Mouse (Mus musculus) hindbrain, embryonic 16.5 days (tissue): Measurements from ENCODE around the gene Itgb2. TPM values are rescaled to one million over a fixed set of nuclear protein-coding genes. Genes with fewer than 3 reads are reported as not detected.
A peak's percentile ranks its signal among the peaks of the same experiment; 100 is the strongest.

Source experiments
- ATAC-seq: fragments of 200-750 bp; cut with Nextera tagmentation; 2 replicates; pipeline ENCODE4 v1.8.0; 2017; ENCODE audit warnings: moderate TSS enrichment, moderate library complexity
- H3K27ac ChIP-seq: fragments of 300-500 bp; sonication (generic); 2 replicates; pipeline ENCODE4 v1.5.1; 2014; ENCODE audit warnings: low read depth, mild to moderate bottlenecking, control low read depth, low read length, moderate library complexity
- H3K27me3 ChIP-seq: fragments of 300-500 bp; sonication (generic); replicated peaks from 2 replicates; pipeline ENCODE4 v1.6.1; 2014; ENCODE audit warnings: low read length; ENCODE audit not compliant: control insufficient read depth, insufficient read depth
- H3K36me3 ChIP-seq: fragments of 300-500 bp; sonication (generic); 2 replicates; pipeline ENCODE4 v1.6.1; 2014; ENCODE audit warnings: mild to moderate bottlenecking, low read length, moderate library complexity, mixed read lengths; ENCODE audit not compliant: control insufficient read depth, insufficient read depth
- H3K4me1 ChIP-seq: fragments of 300-500 bp; sonication (generic); 2 replicates; pipeline ENCODE4 v1.6.1; 2014; ENCODE audit warnings: low read depth, low read length; ENCODE audit not compliant: control insufficient read depth, insufficient read depth
- H3K4me2 ChIP-seq: fragments of 300-500 bp; sonication (generic); 2 replicates; pipeline ENCODE4 v1.6.1; 2014; ENCODE audit warnings: mild to moderate bottlenecking, low read length, control low read depth, moderate library complexity
- H3K4me3 ChIP-seq: fragments of 300-500 bp; sonication (generic); 2 replicates; pipeline ENCODE4 v1.5.1; 2014; ENCODE audit warnings: mild to moderate bottlenecking, low read length, control low read depth, moderate library complexity
- H3K9ac ChIP-seq: fragments of 300-500 bp; sonication (generic); 2 replicates; pipeline ENCODE4 v1.6.1; 2014; ENCODE audit warnings: low read depth, mild to moderate bottlenecking, control low read depth, low read length, moderate library complexity
- H3K9me3 ChIP-seq: fragments of 300-500 bp; sonication (generic); 2 replicates; pipeline ENCODE4 v1.6.1; 2014; ENCODE audit warnings: mild to moderate bottlenecking, low read length, moderate library complexity; ENCODE audit not compliant: control insufficient read depth
- WGBS: fragments of 180-500 bp; shearing (Covaris S2); extraction: QIAGEN DNeasy Blood & Tissue Kit; methylation state at CpG from one replicate; pipeline ENCODE4 v1.1.7; 2014; 5-methylcytosine and 5-hydroxymethylcytosine counted together
- polyA plus RNA-seq: library from polyadenylated mRNA; unstranded; fragments of >200 nt; fragmentation: Nextera tagmentation; extraction: Ambion mirVana; gene quantifications from 2 replicates; pipeline ENCODE4 v1.2.1, GENCODE M21; 2015

Itgb2 gene
- 0.92 and 1.1 TPM in 2 replicates for polyA plus RNA-seq

- Histone ChIP-seq H3K36me3 (no peaks in the 10 kb centered on the region), H3K9me3 (no peaks in the 10 kb centered on the region), H3K4me3 (no peak within 1 kb of the TSS), H3K4me2 (no peak within 1 kb of the TSS), H3K4me1 (no peaks in the 10 kb centered on the region), H3K27ac (no peak within 1 kb of the TSS), H3K27me3 (no peaks in the 10 kb centered on the region), H3K9ac (no peak within 1 kb of the TSS)
- ATAC-seq: no peak
- 79% methylated on average over 9 of the region's 9 CpGs for WGBS
Measured at GRCm38 (mm10) chr10:77530140-77530539, at the start of gene Itgb2. Itgb2 (plus strand) TSS chr10:77530252.

- no peak overlapping the region for H3K9ac ChIP-seq
- no peaks in the 10 kb centered on the region for H3K4me1 ChIP-seq
- no peak overlapping the region for H3K4me3 ChIP-seq
- H3K36me3 ChIP-seq: 0 out of 2 replicates have a peak, but pooled peaks cover 2% of the 10 kb centered on the region
- no peak for ATAC-seq
- H3K4me2 ChIP-seq: no peak overlapping the region
- no peaks in the 10 kb centered on the region for H3K27me3 ChIP-seq
- no peaks in the 10 kb centered on the region for H3K9me3 ChIP-seq
- no peak overlapping the region for H3K27ac ChIP-seq
Measured at GRCm38 (mm10) chr10:77481814-77482213, 48.2 kb upstream of the Itgb2 start.

DNA sequence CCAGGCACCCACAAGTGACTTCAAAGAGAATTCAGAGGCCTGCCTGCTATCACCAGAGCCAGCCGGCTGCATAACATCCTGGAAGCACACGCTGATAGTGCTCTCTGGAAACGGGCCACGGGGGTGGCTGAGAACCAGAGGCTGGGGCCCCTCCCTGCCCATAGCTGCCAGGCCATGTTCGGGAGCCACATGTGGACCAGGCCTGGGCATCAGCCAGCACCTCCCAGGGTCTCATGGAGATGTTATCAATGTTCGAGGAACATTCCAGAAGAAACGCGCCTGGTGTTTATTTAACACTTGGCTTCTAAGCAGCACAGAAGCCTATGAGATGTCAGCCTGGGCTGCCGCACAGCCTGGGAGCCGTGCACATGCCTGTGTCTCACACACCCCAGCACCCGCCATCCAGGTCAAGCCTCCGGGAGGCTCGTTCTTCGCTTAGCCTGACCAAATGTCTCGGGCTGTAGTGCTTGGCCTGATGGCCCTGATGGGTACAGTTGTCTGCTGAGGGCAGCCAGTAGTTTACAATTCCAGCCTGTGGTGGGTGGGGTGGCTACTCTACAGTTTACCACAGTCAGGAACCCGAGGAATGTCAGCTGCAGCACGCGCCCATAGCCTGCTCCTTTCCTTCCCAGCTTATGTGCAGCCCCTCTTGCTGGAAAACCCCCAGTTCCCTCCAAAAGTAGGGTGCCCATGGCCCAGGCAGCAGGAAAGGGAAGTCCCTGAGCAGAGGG is 45.7 kb upstream of the Itgb2 start:
- H3K36me3 ChIP-seq: peaks cover 21% of the 10 kb centered on the region
- no peaks in the 10 kb centered on the region for H3K9me3 ChIP-seq
- no peak overlapping the region for H3K4me2 ChIP-seq
- no peaks in the 10 kb centered on the region for H3K4me1 ChIP-seq
- peak overlapping the region; percentile 10; the same call in 1 of the 2 replicates for H3K27ac ChIP-seq
- no peak overlapping the region for H3K9ac ChIP-seq
- 0 out of 2 replicates have a peak, but pooled peaks have one; percentile 25 for ATAC-seq
- WGBS: 74% methylated on average over 18 of the region's 18 CpGs
- no peak overlapping the region for H3K4me3 ChIP-seq
- no peaks in the 10 kb centered on the region for H3K27me3 ChIP-seq

- no peaks in the 10 kb centered on the region for H3K27me3 ChIP-seq
- ATAC-seq: no peak
- no peak overlapping the region for H3K4me3 ChIP-seq
- H3K36me3 ChIP-seq: peaks cover 27% of the 10 kb centered on the region
- no peak overlapping the region for H3K9ac ChIP-seq
- H3K4me2 ChIP-seq: no peak overlapping the region
- H3K4me1 ChIP-seq: no peaks in the 10 kb centered on the region
- H3K27ac ChIP-seq: no peak overlapping the region
- WGBS: 87% methylated on average over 3 of the region's 3 CpGs
- H3K9me3 ChIP-seq: no peaks in the 10 kb centered on the region
Measured at GRCm38 (mm10) chr10:77485786-77486185, 44.3 kb upstream of the Itgb2 start.

DNA sequence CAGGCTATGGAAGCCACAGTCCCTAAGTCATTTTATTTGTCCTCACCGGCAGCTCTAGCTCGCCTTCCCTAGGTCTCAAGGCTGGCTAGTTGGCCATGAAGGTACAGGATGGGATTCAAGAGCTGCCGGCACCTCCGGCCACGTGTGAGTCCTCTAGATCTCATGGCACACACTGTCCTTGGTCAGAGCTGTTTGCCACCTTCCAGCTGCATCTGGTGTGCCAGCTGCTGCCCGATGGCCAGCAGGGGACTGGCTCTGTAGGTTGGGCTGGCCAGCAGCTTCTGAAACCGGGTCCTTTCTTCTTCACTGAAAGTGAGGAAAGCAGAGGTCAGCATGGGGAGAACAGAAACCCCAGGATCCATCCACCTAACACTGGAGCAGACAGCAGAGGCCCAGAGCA is 41.9 kb upstream of the Itgb2 start:
- Histone ChIP-seq H3K36me3 (peaks cover 31% of the 10 kb centered on the region), H3K27ac (no peak overlapping the region), H3K9me3 (no peaks in the 10 kb centered on the region)

DNA sequence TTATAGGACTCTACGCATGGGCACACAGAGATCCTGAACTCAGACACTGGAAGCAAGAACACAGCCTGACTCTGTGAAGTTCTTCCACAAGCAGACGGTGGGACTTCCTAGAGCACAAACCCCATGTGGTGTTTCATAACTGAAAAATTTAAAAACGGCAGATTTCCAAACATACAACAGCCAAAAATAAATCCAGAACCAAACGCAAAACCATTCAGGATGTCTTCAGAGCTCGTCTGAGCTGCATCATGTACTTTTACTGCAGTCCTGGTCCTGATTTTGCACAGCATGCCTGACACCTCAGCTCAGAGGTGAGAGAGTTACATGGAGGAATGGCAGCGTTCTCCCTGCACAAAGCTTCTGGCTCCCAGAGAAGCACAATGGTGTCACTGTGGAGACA is 38.5 kb upstream of the Itgb2 start:
- peaks cover 34% of the 10 kb centered on the region for H3K36me3 ChIP-seq
- H3K27ac ChIP-seq: no peak overlapping the region
- WGBS: 91% methylated on average over 6 of the region's 6 CpGs
- no peaks in the 10 kb centered on the region; the same call in 1 of the 2 replicates for H3K4me1 ChIP-seq
- no peak overlapping the region for H3K4me3 ChIP-seq
- ATAC-seq: no peak
- no peak overlapping the region for H3K4me2 ChIP-seq
- H3K27me3 ChIP-seq: no peaks in the 10 kb centered on the region
- H3K9ac ChIP-seq: no peak overlapping the region
- no peaks in the 10 kb centered on the region for H3K9me3 ChIP-seq

More for the DNA sequence above, 41.9 kb upstream of the Itgb2 start:
- Histone ChIP-seq H3K4me3 (no peak overlapping the region), H3K27me3 (no peaks in the 10 kb centered on the region), H3K4me1 (no peaks in the 10 kb centered on the region), H3K4me2 (no peak overlapping the region), H3K9ac (no peak overlapping the region)
- no peak for ATAC-seq
- 94% methylated on average over 7 of the region's 7 CpGs for WGBS

DNA sequence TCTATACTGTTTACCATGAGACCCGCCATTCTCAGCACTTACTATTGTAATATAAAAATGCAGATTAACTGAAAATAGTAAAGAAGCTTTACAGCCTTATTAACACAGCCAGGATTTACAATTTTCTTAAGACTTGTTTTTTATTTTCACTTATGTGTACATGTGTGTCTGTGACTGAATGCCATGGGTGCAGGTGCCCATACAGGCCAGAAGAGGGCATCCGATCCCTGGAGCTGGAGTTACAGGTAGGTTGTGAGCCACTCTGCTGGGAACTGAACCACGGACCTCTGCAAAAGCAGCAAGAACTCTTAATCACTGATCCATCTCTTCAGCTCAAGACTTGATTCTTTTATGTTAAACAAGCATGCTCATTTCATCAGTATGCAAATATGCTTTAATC is 37.2 kb upstream of the Itgb2 start:
- Histone ChIP-seq H3K4me1 (no peaks in the 10 kb centered on the region; the same call in 1 of the 2 replicates), H3K9ac (no peak overlapping the region), H3K27ac (no peak overlapping the region), H3K4me3 (no peak overlapping the region), H3K4me2 (no peak overlapping the region), H3K9me3 (no peaks in the 10 kb centered on the region), H3K36me3 (peaks cover 32% of the 10 kb centered on the region), H3K27me3 (no peaks in the 10 kb centered on the region)
- WGBS: 96% methylated on average over 3 of the region's 3 CpGs
- no peak for ATAC-seq

DNA sequence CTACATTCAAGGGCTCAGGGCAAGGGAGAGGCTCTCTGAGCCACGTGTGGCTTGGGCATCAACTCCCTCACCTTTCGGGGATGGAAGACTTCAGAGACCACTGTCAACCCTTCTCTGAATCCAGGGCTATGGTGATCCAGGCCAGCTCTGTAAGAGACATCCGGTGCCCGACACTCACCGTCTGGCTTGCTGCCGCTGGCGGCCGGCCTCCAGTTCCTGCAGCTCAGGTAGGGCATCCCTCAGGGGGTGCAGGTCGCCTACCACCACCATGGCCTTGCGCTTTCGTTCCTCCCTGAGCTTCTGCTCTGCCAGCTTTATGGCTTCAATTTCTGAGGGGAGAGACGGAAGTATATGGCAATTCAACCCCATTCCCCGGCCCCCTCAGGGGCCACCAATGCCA is 32.9 kb upstream of the Itgb2 start:
- H3K4me2 ChIP-seq: no peak overlapping the region
- 89% methylated on average over 11 of the region's 13 CpGs for WGBS
- H3K27ac ChIP-seq: no peak overlapping the region
- no peak overlapping the region for H3K4me3 ChIP-seq
- no peak for ATAC-seq
- H3K4me1 ChIP-seq: no peaks in the 10 kb centered on the region; the same call in 1 of the 2 replicates
- peaks cover 11% of the 10 kb centered on the region for H3K36me3 ChIP-seq
- no peak overlapping the region for H3K9ac ChIP-seq
- H3K27me3 ChIP-seq: no peaks in the 10 kb centered on the region
- H3K9me3 ChIP-seq: no peaks in the 10 kb centered on the region

DNA sequence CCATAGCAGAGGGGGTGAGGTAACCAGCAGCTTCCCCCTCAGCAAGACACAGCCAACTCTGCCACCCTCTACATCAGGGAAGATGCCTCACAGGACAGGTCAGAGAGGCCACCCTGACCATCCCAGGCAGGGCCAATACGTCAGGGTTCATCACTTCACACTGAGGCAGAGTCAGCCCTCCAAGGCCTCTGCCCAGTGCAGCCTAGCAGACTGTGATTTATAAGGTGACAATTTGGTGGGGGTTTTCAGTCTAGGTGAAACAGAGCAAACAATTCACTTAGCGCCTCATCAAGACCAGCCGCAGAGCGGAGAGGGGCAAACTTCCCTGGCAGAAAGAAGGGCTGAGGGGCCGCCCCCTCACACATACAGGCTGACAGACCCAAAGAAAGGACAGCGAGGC is 31.8 kb upstream of the Itgb2 start:
- no peaks in the 10 kb centered on the region for H3K27me3 ChIP-seq
- no peak for ATAC-seq
- 90% methylated on average over 6 of the region's 6 CpGs for WGBS
- H3K4me3 ChIP-seq: no peak overlapping the region
- H3K4me1 ChIP-seq: no peaks in the 10 kb centered on the region; the same call in 1 of the 2 replicates
- no peak overlapping the region for H3K9ac ChIP-seq
- H3K9me3 ChIP-seq: no peaks in the 10 kb centered on the region
- no peak overlapping the region for H3K4me2 ChIP-seq
- peaks cover 8% of the 10 kb centered on the region for H3K36me3 ChIP-seq
- no peak overlapping the region for H3K27ac ChIP-seq
